Mouse (Mus musculus): Measurements from ENCODE around the gene Gm29582. TPM values are rescaled to one million over a fixed set of nuclear protein-coding genes. Genes with fewer than 3 reads are reported as not detected.
"Not testable (repeated sequence)": the region's sequence is repeated elsewhere in the genome, so short reads cannot be mapped to it uniquely, and the experiment has no call there.

The Gm29582 gene
- polyA plus RNA-seq (2015; fragmentation: Nextera tagmentation; extraction: Ambion mirVana): not detected in 2 replicates

- not testable (repeated sequence) for H3K4me2 ChIP-seq; H3K36me3 ChIP-seq; H3K9ac ChIP-seq; H3K4me1 ChIP-seq (replicated peaks); H3K9me3 ChIP-seq; H3K27ac ChIP-seq (replicated peaks); H3K27me3 ChIP-seq; ATAC-seq (ENCODE audit: low read depth); H3K4me3 ChIP-seq
- WGBS: no CpG with 5 or more reads among the region's 8 CpGs
These were observed at the start of gene Gm29582 for GRCm38 (mm10) chrY:30738461-30738860. TSS of gene Gm29582 (minus strand) at chrY:30738561.

Measured in neural tube, embryonic 13.5 days (tissue).